Mouse (Mus musculus): ENCODE results near the gene Rdx.

GRCm38 (mm10) chr9:52041657-52042056, 5.3 kb upstream of the Rdx start:
- TF ChIP-seq EP300 (IDR thresholded peaks at IDR 0.05; ENCODE audit: low read depth) (no peak), CTCF (IDR thresholded peaks at IDR 0.05; ENCODE audit: low read depth) (no peak)

Measured in liver, postnatal 0 days (tissue).